24 mouse cellular contexts compared by ENCODE assay signal in genomic region chr4:149064061-149064854, GRCm38 (mm10). TPM values are rescaled to one million over a fixed set of nuclear protein-coding genes. Genes with fewer than 3 reads are reported as not detected.
A peak's percentile ranks its signal among the peaks of the same experiment; 100 is the strongest.
DNase-seq lines count a peak whose midpoint lies in the region; ATAC-seq and TF ChIP-seq lines count a peak whose summit lies in the region.
"Had no signal": no experiment of that assay in that cellular context is flagged by ENCODE, and none has a peak within 500 bp of the region (broad histone marks: within the 10 kb centered on the region; RNA-seq: fewer than 3 reads in every experiment).

No protein-coding gene starts in this region.

- DNase-seq in gastrocnemius, adult 2 months, result no peak
- no peak for DNase-seq in gastrocnemius, adult 18-20 months (ENCODE audit: low spot score)
- peak; percentile 22 for DNase-seq in thymus, postnatal 4 days
- DNase-seq in thymus, postnatal 25 days, result no peak
- no peak for DNase-seq in adrenal gland, adult (ENCODE audit: inconsistent age in 2 of 2, low spot score in 1 of 2)
- no peak for DNase-seq in forebrain, embryonic 10.5 days (ENCODE audit: extremely low spot score, low spot score)
- DNase-seq: adrenal gland, postnatal 14 days; cerebellum, adult 2 months; cerebellum, postnatal 25 days; embryo, embryonic 11 days; gastrocnemius, postnatal 14 days; heart, postnatal 14 days; kidney, adult 9 months; kidney, postnatal 4 days had no signal

- intact Hi-C loops in gastrocnemius, adult 2 months (cut with DNase I), result no loop called here

- no peaks in the 10 kb centered on the region for H3K27me3 ChIP-seq in intestine, embryonic 15.5 days (replicated peaks)
- no peaks in the 10 kb centered on the region for H3K27me3 ChIP-seq in intestine, postnatal 0 days (replicated peaks; ENCODE audit: control insufficient read depth, insufficient read depth, low read length)
- no peaks in the 10 kb centered on the region for H3K27me3 ChIP-seq in forebrain, embryonic 10.5 days (ENCODE audit: poor library complexity, severe bottlenecking)
- H3K27me3 ChIP-seq: embryonic facial prominence, embryonic 13.5 days had no signal

- peak overlapping the region; percentile 23 for H3K4me3 ChIP-seq in gastrocnemius, adult 2 months
- H3K4me3 ChIP-seq in intestine, embryonic 15.5 days (replicated peaks), result no peak overlapping the region
- no peak overlapping the region for H3K4me3 ChIP-seq in intestine, postnatal 0 days (ENCODE audit: low read depth, low read length)
- no peak overlapping the region for H3K4me3 ChIP-seq in forebrain, embryonic 10.5 days
- H3K4me3 ChIP-seq: embryonic facial prominence, embryonic 13.5 days; erythroblast, embryonic 14.5 days; limb, embryonic 13.5 days; midbrain, embryonic 10.5 days had no signal

- H3K36me3 ChIP-seq in intestine, embryonic 15.5 days, result no peaks in the 10 kb centered on the region; the same call in 1 of the 2 replicates
- H3K36me3 ChIP-seq in intestine, postnatal 0 days (ENCODE audit: control insufficient read depth, insufficient read depth), result peaks cover 7% of the 10 kb centered on the region
- peaks cover 22% of the 10 kb centered on the region for H3K36me3 ChIP-seq in forebrain, embryonic 10.5 days (replicated peaks)
- H3K36me3 ChIP-seq: limb, embryonic 13.5 days had no signal

- no peak for TF ChIP-seq CTCF in gastrocnemius, adult 2 months (IDR thresholded peaks at IDR 0.05)
- no peak for TF ChIP-seq CTCF in intestine, postnatal 0 days (IDR thresholded peaks at IDR 0.05; ENCODE audit: low read depth)

- peak overlapping the region; percentile 10; the same call in 1 of the 2 replicates for H3K9ac ChIP-seq in intestine, embryonic 15.5 days
- no peak overlapping the region for H3K9ac ChIP-seq in intestine, postnatal 0 days (ENCODE audit: low read depth, low read length)
- H3K9ac ChIP-seq: embryonic facial prominence, embryonic 13.5 days; hindbrain, embryonic 14.5 days; limb, embryonic 13.5 days; liver, embryonic 14.5 days had no signal

- H3K4me1 ChIP-seq in intestine, embryonic 15.5 days (replicated peaks), result peaks cover 27% of the 10 kb centered on the region
- H3K4me1 ChIP-seq in intestine, postnatal 0 days (replicated peaks; ENCODE audit: control insufficient read depth, insufficient read depth, low read length), result 0 out of 2 replicates have a peak, but pooled peaks cover 10% of the 10 kb centered on the region
- H3K4me1 ChIP-seq in forebrain, embryonic 10.5 days, result peaks cover 52% of the 10 kb centered on the region

- no peak for ATAC-seq in intestine, embryonic 15.5 days
- ATAC-seq in intestine, postnatal 0 days, result no peak
- ATAC-seq: forebrain, embryonic 14.5 days; inflammation-experienced regulatory T-cells, adult 6 months had no signal

- no peaks in the 10 kb centered on the region for H3K9me3 ChIP-seq in intestine, embryonic 15.5 days
- H3K9me3 ChIP-seq in intestine, postnatal 0 days (ENCODE audit: control insufficient read depth), result no peaks in the 10 kb centered on the region
- no peaks in the 10 kb centered on the region for H3K9me3 ChIP-seq in forebrain, embryonic 10.5 days
- H3K9me3 ChIP-seq: embryonic facial prominence, embryonic 13.5 days; limb, embryonic 13.5 days; midbrain, embryonic 10.5 days had no signal

- H3K4me2 ChIP-seq in intestine, embryonic 15.5 days (replicated peaks), result peak overlapping the region; percentile 6; the same call in 1 of the 2 replicates
- H3K4me2 ChIP-seq in intestine, postnatal 0 days (replicated peaks; ENCODE audit: low read depth), result no peak overlapping the region
- H3K4me2 ChIP-seq: embryonic facial prominence, embryonic 13.5 days; hindbrain, embryonic 14.5 days; limb, embryonic 13.5 days had no signal

- no peak overlapping the region for H3K27ac ChIP-seq in gastrocnemius, adult 2 months
- no peak overlapping the region for H3K27ac ChIP-seq in intestine, embryonic 15.5 days
- H3K27ac ChIP-seq in intestine, postnatal 0 days (ENCODE audit: low read depth, low read length), result no peak overlapping the region
- no peak overlapping the region for H3K27ac ChIP-seq in forebrain, embryonic 10.5 days
- H3K27ac ChIP-seq: embryonic facial prominence, embryonic 13.5 days; hindbrain, embryonic 14.5 days; limb, embryonic 13.5 days; liver, embryonic 14.5 days; midbrain, embryonic 10.5 days had no signal

- WGBS in intestine, embryonic 15.5 days, result 74% methylated on average over 23 of the region's 23 CpGs
- WGBS in intestine, postnatal 0 days, result 82% methylated on average over 23 of the region's 23 CpGs
- WGBS in forebrain, embryonic 10.5 days, result 89% methylated on average over 23 of the region's 23 CpGs

RNA-seq across cellular contexts. Expression of gene Pex14, which starts 35.4 kb away (rescaled TPM):
- total RNA-seq in gastrocnemius, adult 2 months (2021), result 10 to 100 TPM; 21.6 to 24.3 TPM
- 10 to 100 TPM; 22.8 to 24.0 TPM for total RNA-seq in gastrocnemius, adult 18-20 months (2021)
- polyA plus RNA-seq in intestine, embryonic 15.5 days (2015; fragmentation: Nextera tagmentation; extraction: Ambion mirVana), result 52.1 and 54.8 TPM in 2 replicates
- 48.9 and 56.0 TPM in 2 replicates for polyA plus RNA-seq in intestine, postnatal 0 days (2015; fragmentation: Nextera tagmentation; extraction: Ambion mirVana)
- 54.4 and 58.9 TPM in 2 replicates for polyA plus RNA-seq in forebrain, embryonic 10.5 days (2016; fragmentation: Nextera tagmentation; extraction: Ambion mirVana)

RNA-seq across cellular contexts. Expression of gene Dffa, which starts 39.7 kb away (rescaled TPM):
- total RNA-seq in gastrocnemius, adult 2 months (2021), result 10 to 100 TPM; 60.4 to 90.0 TPM
- total RNA-seq in gastrocnemius, adult 18-20 months (2021), result 10 to 100 TPM; 72.7 to 76.3 TPM
- polyA plus RNA-seq in intestine, embryonic 15.5 days (2015; fragmentation: Nextera tagmentation; extraction: Ambion mirVana), result 44.9 and 48.3 TPM in 2 replicates
- 26.9 and 28.2 TPM in 2 replicates for polyA plus RNA-seq in intestine, postnatal 0 days (2015; fragmentation: Nextera tagmentation; extraction: Ambion mirVana)
- 30.5 and 33.4 TPM in 2 replicates for polyA plus RNA-seq in forebrain, embryonic 10.5 days (2016; fragmentation: Nextera tagmentation; extraction: Ambion mirVana)
